Mouse (Mus musculus) CH12.LX (cell line): ENCODE measurements around the gene Snrk. TPM values are rescaled to one million over a fixed set of nuclear protein-coding genes. Genes with fewer than 3 reads are reported as not detected.

Experiments
- DNase-seq: peaks from one replicate; pipeline ENCODE4 v3.0.0-alpha.2; 2013; ENCODE audit errors: extremely low read depth
- H3K27ac ChIP-seq: 2 replicates; pipeline ENCODE4 v1.5.1; 2012; ENCODE audit warnings: low read depth, mild to moderate bottlenecking, control low read depth, moderate library complexity; ENCODE audit not compliant: insufficient read depth
- H3K27me3 ChIP-seq: replicated peaks from 2 replicates; pipeline ENCODE3; 2012; ENCODE audit warnings: inconsistent platforms
- H3K36me3 ChIP-seq, 2 experiments: replicated peaks in 1 of 2; 2 replicates each; pipeline versions ENCODE3 to v1.6.1; 2012; ENCODE audit warnings: inconsistent platforms in 1 of 2, low read length in 1 of 2, mild to moderate bottlenecking in 1 of 2, mixed read lengths in 1 of 2, moderate library complexity in 1 of 2; ENCODE audit not compliant: control insufficient read depth in 1 of 2, insufficient read depth in 1 of 2
- H3K4me1 ChIP-seq, 2 experiments: 2 replicates each; pipeline ENCODE4 v1.6.1; 2012; ENCODE audit warnings: inconsistent platforms in 1 of 2, moderate library complexity in 1 of 2; ENCODE audit not compliant: insufficient read depth in 2 of 2, control insufficient read depth in 1 of 2
- H3K4me2 ChIP-seq: 2 replicates; pipeline ENCODE4 v1.6.1; 2012; ENCODE audit warnings: low read depth, mild to moderate bottlenecking, control low read depth; ENCODE audit not compliant: poor library complexity, insufficient read depth, severe bottlenecking
- H3K4me3 ChIP-seq, 3 experiments: fragments of 150-350 bp in 1 of 3; sonication (generic) in 1 of 3; replicated peaks in 1 of 3; 2 replicates each; pipeline versions ENCODE3 to v1.5.1; 2011 to 2012; ENCODE audit warnings: low read depth in 2 of 3, low read length in 2 of 3, mild to moderate bottlenecking in 2 of 3, moderate library complexity in 2 of 3, control low read depth in 1 of 3, improper control_type of control experiment in 1 of 3, inconsistent platforms in 1 of 3, mixed read lengths in 1 of 3; ENCODE audit not compliant: poor library complexity in 1 of 3
- H3K79me2 ChIP-seq: replicated peaks from 2 replicates; pipeline ENCODE4 v1.6.1; 2012; ENCODE audit warnings: mild to moderate bottlenecking, moderate library complexity; ENCODE audit not compliant: control insufficient read depth, poor library complexity, insufficient read depth, severe bottlenecking; ENCODE audit errors: extremely low read depth
- H3K9ac ChIP-seq: 2 replicates; pipeline ENCODE4 v1.6.1; 2012; ENCODE audit warnings: low read depth, mild to moderate bottlenecking, control low read depth, moderate library complexity; ENCODE audit not compliant: insufficient read depth
- H3K9me3 ChIP-seq: replicated peaks from 2 replicates; pipeline ENCODE3; 2012; ENCODE audit warnings: low read length, inconsistent platforms, mixed read lengths
- BHLHE40 ChIP-seq: IDR thresholded peaks from 2 replicates; pipeline ENCODE4 v1.6.1; 2011; ENCODE audit warnings: mild to moderate bottlenecking, low read depth, low read length, improper control_type of control experiment
- CHD1 ChIP-seq: IDR thresholded peaks from 2 replicates; pipeline ENCODE4 v1.6.1; 2012; ENCODE audit warnings: low read depth, low read length, improper control_type of control experiment, inconsistent platforms
- ELF1 ChIP-seq: IDR thresholded peaks from 2 replicates; pipeline ENCODE4 v1.6.1; 2014; ENCODE audit warnings: low read depth, mild to moderate bottlenecking, inconsistent platforms, low read length, improper control_type of control experiment
- EP300 ChIP-seq: IDR thresholded peaks from 2 replicates; pipeline ENCODE4 v1.6.1; 2011; ENCODE audit warnings: low read length, improper control_type of control experiment
- ETS1 ChIP-seq: conservative IDR thresholded peaks from 2 replicates; pipeline ENCODE4 v1.6.1; 2012; ENCODE audit warnings: low read depth, mild to moderate bottlenecking, inconsistent platforms, low read length, improper control_type of control experiment, moderate library complexity
- GABPA ChIP-seq: IDR thresholded peaks from 2 replicates; pipeline ENCODE4 v1.6.1; 2012; ENCODE audit warnings: low read depth, low read length, improper control_type of control experiment, inconsistent platforms; ENCODE audit not compliant: insufficient replicate concordance
- IRF4 ChIP-seq: IDR thresholded peaks from 2 replicates; pipeline ENCODE4 v1.6.1; 2014; ENCODE audit warnings: low read depth, mild to moderate bottlenecking, inconsistent platforms, low read length, improper control_type of control experiment
- JUN ChIP-seq: IDR thresholded peaks from 2 replicates; pipeline ENCODE4 v1.6.1; 2011; ENCODE audit warnings: low read depth, mild to moderate bottlenecking, low read length, improper control_type of control experiment, moderate library complexity; ENCODE audit not compliant: insufficient read depth
- MAX ChIP-seq: IDR thresholded peaks from 2 replicates; pipeline ENCODE4 v1.6.1; 2011; ENCODE audit warnings: low read length, improper control_type of control experiment
- MAZ ChIP-seq: IDR thresholded peaks from 2 replicates; pipeline ENCODE4 v1.6.1; 2012; ENCODE audit warnings: low read depth, mild to moderate bottlenecking, inconsistent platforms, low read length, improper control_type of control experiment, moderate library complexity
- MEF2A ChIP-seq: IDR thresholded peaks from 2 replicates; pipeline ENCODE4 v1.6.1; 2014; ENCODE audit warnings: low read depth, mild to moderate bottlenecking, inconsistent platforms, low read length, improper control_type of control experiment, borderline replicate concordance
- MYC ChIP-seq: IDR thresholded peaks from 2 replicates; pipeline ENCODE4 v1.6.1; 2011; ENCODE audit warnings: low read depth, mild to moderate bottlenecking, improper control_type of control experiment, low read length
- NELFE ChIP-seq: IDR thresholded peaks from 2 replicates; pipeline ENCODE4 v1.6.1; 2011; ENCODE audit warnings: low read depth, low read length, improper control_type of control experiment
- POLR2A ChIP-seq: IDR thresholded peaks from 2 replicates; pipeline ENCODE4 v1.6.1; 2011; ENCODE audit warnings: low read depth, mild to moderate bottlenecking, improper control_type of control experiment, low read length
- RAD21 ChIP-seq: IDR thresholded peaks from 2 replicates; pipeline ENCODE4 v1.6.1; 2011; ENCODE audit warnings: low read depth, mild to moderate bottlenecking, low read length, improper control_type of control experiment, moderate library complexity
- SIN3A ChIP-seq: IDR thresholded peaks from 2 replicates; pipeline ENCODE4 v1.6.1; 2012; ENCODE audit warnings: low read length, improper control_type of control experiment, inconsistent platforms
- TCF12 ChIP-seq: IDR thresholded peaks from 2 replicates; pipeline ENCODE4 v1.6.1; 2014; ENCODE audit warnings: low read depth, mild to moderate bottlenecking, inconsistent platforms, low read length, improper control_type of control experiment
- ZMIZ1 ChIP-seq: IDR thresholded peaks from 2 replicates; pipeline ENCODE4 v1.6.1; 2012; ENCODE audit warnings: low read depth, mild to moderate bottlenecking, inconsistent platforms, low read length, improper control_type of control experiment
- dilution Hi-C: fragments of 300-500 bp; cut with MboI; formaldehyde crosslinking; loops from 2 replicates; pipeline ENCODE4 v1.14.3; 2020; ENCODE audit warnings: low sequenced_read_pairs; ENCODE audit not compliant: extremely low pct_unique_long_range_greater_than_20kb, extremely low pct_ligation_motif_present
- in situ Hi-C: fragments of 300-500 bp; cut with MboI; formaldehyde crosslinking; loops from 3 replicates; pipeline ENCODE4 v1.14.3; 2019; ENCODE audit warnings: low sequenced_read_pairs, low pct_ligation_motif_present, low pct_unique_long_range_greater_than_20kb, mixed read lengths
- polyA plus RNA-seq: library from polyadenylated mRNA; unstranded; fragments of >175 nt; gene quantifications from 2 replicates; pipeline ENCODE4 v1.2.1, GENCODE M21; 2012; ENCODE audit warnings: low read depth; ENCODE audit not compliant: insufficient read length
- total RNA-seq, 2 experiments: library from RNA; depleted of rRNA; stranded (reverse); fragments of 300-350 nt in 1 of 2; fragments of >200 nt in 1 of 2; gene quantifications; 2 replicates each; pipeline ENCODE4 v1.2.3; 2012 to 2014

Snrk gene
- total and polyA plus RNA-seq, 3 experiments: 6.1 to 13.1 (median 7.0) TPM

- no peak overlapping the region for H3K9ac ChIP-seq
- H3K9me3 ChIP-seq: no peaks in the 10 kb centered on the region
- no peak overlapping the region for H3K4me3 ChIP-seq
- peaks cover under 1 to 13% of the 10 kb centered on the region in 2 experiments for H3K36me3 ChIP-seq
- no peak overlapping the region for H3K27ac ChIP-seq
- no peak overlapping the region for H3K4me2 ChIP-seq
- in situ Hi-C loops (no loop called here), dilution Hi-C loops (no loop called here)
- TF ChIP-seq POLR2A (no peak), RAD21 (no peak), JUN (no peak), BHLHE40 (no peak), MAZ (no peak), CHD1 (no peak), TCF12 (no peak), IRF4 (no peak), EP300 (no peak)
- no peaks in the 10 kb centered on the region for H3K79me2 ChIP-seq
- no peaks in the 10 kb centered on the region for H3K27me3 ChIP-seq
- DNase-seq: no peak
- H3K4me1 ChIP-seq: peaks cover 0 to 5% of the 10 kb centered on the region in 2 experiments; a peak in 2 of 4 replicates
Observed at GRCm38 (mm10) chr9:122172612-122173186, 55.6 kb downstream of the Snrk start.

GRCm38 (mm10) chr9:122173405-122174233 is 56.6 kb downstream of the Snrk start:
- dilution Hi-C loops: no loop called here
- DNase-seq: no peak
- H3K4me3 ChIP-seq: no peak overlapping the region
- TF ChIP-seq MAX (no peak), SIN3A (no peak), NELFE (no peak), ZMIZ1 (no peak), MAZ (no peak), ETS1 (no peak), POLR2A (no peak), MEF2A (no peak), GABPA (no peak), MYC (no peak), RAD21 (no peak), ELF1 (no peak), TCF12 (no peak)
- TF ChIP-seq, all 38 proteins: peak for 0
- Histone ChIP-seq H3K4me1 (peaks cover 0 to 5% of the 10 kb centered on the region in 2 experiments; a peak in 2 of 4 replicates), H3K79me2 (no peaks in the 10 kb centered on the region), H3K27ac (no peak overlapping the region), H3K9ac (no peak overlapping the region), H3K36me3 (peaks cover 0 to 14% of the 10 kb centered on the region in 2 experiments), H3K27me3 (no peaks in the 10 kb centered on the region), H3K9me3 (no peaks in the 10 kb centered on the region), H3K4me2 (no peak overlapping the region)
- in situ Hi-C loops: no loop called here
